8 mouse cellular contexts compared by ENCODE assay signal in genomic region chr12:85346374-85346773, GRCm38 (mm10). TPM values are rescaled to one million over a fixed set of nuclear protein-coding genes. Genes with fewer than 3 reads are reported as not detected.
A peak's percentile ranks its signal among the peaks of the same experiment; 100 is the strongest.
DNase-seq lines count a peak whose midpoint lies in the region; ATAC-seq and TF ChIP-seq lines count a peak whose summit lies in the region.

No protein-coding gene starts in this region.

- no peaks in the 10 kb centered on the region for H3K4me1 ChIP-seq in embryonic facial prominence, embryonic 14.5 days (ENCODE audit: control insufficient read depth, insufficient read depth, low read length)
- H3K4me1 ChIP-seq in lung, postnatal 0 days (ENCODE audit: insufficient read depth, low read depth, low read length), result peaks cover 8% of the 10 kb centered on the region; the same call in 1 of the 2 replicates

- TF ChIP-seq CTCF in lung, postnatal 0 days (IDR thresholded peaks at IDR 0.05), result peak; percentile 77

- peak; percentile 55; the same call in 1 of the 2 replicates for ATAC-seq in embryonic facial prominence, embryonic 14.5 days (ENCODE audit: low read depth)
- ATAC-seq in lung, postnatal 0 days, result peak; percentile 58

- peak; percentile 55; the same call in 1 of the 2 replicates for TF ChIP-seq EP300 in lung, postnatal 0 days (IDR thresholded peaks at IDR 0.05)

- no peak overlapping the region for H3K27ac ChIP-seq in embryonic facial prominence, embryonic 14.5 days (replicated peaks; ENCODE audit: low read depth, low read length)
- H3K27ac ChIP-seq in lung, postnatal 0 days (ENCODE audit: low read length), result no peak overlapping the region

- no peak overlapping the region for H3K9ac ChIP-seq in embryonic facial prominence, embryonic 14.5 days (ENCODE audit: low read depth, low read length)
- no peak overlapping the region for H3K9ac ChIP-seq in lung, postnatal 0 days (replicated peaks; ENCODE audit: low read depth)

- peak; percentile 66 for DNase-seq in adrenal gland, postnatal 10 days
- no peak for DNase-seq in adrenal gland, adult 8-10 months
- peak; percentile 11 for DNase-seq in spleen, adult 12 weeks (ENCODE audit: low spot score)
- no peak for DNase-seq in spleen, adult 18-20 months
- peak; percentile 88 for DNase-seq in embryonic facial prominence, embryonic 14.5 days (ENCODE audit: low spot score)
- peak; percentile 86 for DNase-seq in kidney, adult 9 months
- peak; percentile 93 for DNase-seq in lung, postnatal 0 days (ENCODE audit: low spot score)
- DNase-seq in splenic B cell, adult 2 months (ENCODE audit: low read depth, low spot score), result peak; percentile 86

- no peaks in the 10 kb centered on the region for H3K9me3 ChIP-seq in embryonic facial prominence, embryonic 14.5 days (ENCODE audit: control insufficient read depth, low read length)
- no peaks in the 10 kb centered on the region for H3K9me3 ChIP-seq in lung, postnatal 0 days (ENCODE audit: low read length)

- H3K27me3 ChIP-seq in embryonic facial prominence, embryonic 14.5 days (replicated peaks; ENCODE audit: control insufficient read depth, insufficient read depth, low read length), result no peaks in the 10 kb centered on the region
- no peaks in the 10 kb centered on the region for H3K27me3 ChIP-seq in lung, postnatal 0 days (replicated peaks; ENCODE audit: insufficient read depth, low read length)
- no peaks in the 10 kb centered on the region for H3K27me3 ChIP-seq in splenic B cell, adult 2 months (ENCODE audit: control insufficient read depth, insufficient read depth, low read length, poor library complexity, severe bottlenecking)

- 51% methylated on average over 3 of the region's 3 CpGs for WGBS in embryonic facial prominence, embryonic 14.5 days
- 45% methylated on average over 3 of the region's 3 CpGs for WGBS in lung, postnatal 0 days

- H3K4me3 ChIP-seq in embryonic facial prominence, embryonic 14.5 days (ENCODE audit: low read depth, low read length), result no peak overlapping the region
- no peak overlapping the region for H3K4me3 ChIP-seq in lung, postnatal 0 days (ENCODE audit: low read depth, low read length)

- H3K36me3 ChIP-seq in embryonic facial prominence, embryonic 14.5 days (ENCODE audit: control insufficient read depth, insufficient read depth, low read length), result peaks cover 39% of the 10 kb centered on the region
- H3K36me3 ChIP-seq in lung, postnatal 0 days (ENCODE audit: insufficient read depth, low read length), result peaks cover 18% of the 10 kb centered on the region; the same call in 1 of the 2 replicates
- H3K36me3 ChIP-seq in splenic B cell, adult 2 months (ENCODE audit: control insufficient read depth, insufficient read depth, low read length, poor library complexity, severe bottlenecking), result peaks cover 5% of the 10 kb centered on the region; the same call in 1 of the 2 replicates

- H3K4me2 ChIP-seq in embryonic facial prominence, embryonic 14.5 days (ENCODE audit: low read depth, low read length), result no peak overlapping the region
- no peak overlapping the region for H3K4me2 ChIP-seq in lung, postnatal 0 days (replicated peaks; ENCODE audit: low read depth, low read length)

RNA-seq across cellular contexts. Expression of gene Nek9, which starts 7.2 kb away (rescaled TPM):
- total RNA-seq in adrenal gland, postnatal 10 days (2021), result 10 to 100 TPM; 57.5 to 65.8 TPM
- 100 to 1,000 TPM in 3 of 4 experiments, 10 to 100 TPM in 1; 96.5 to 138 (median 126) TPM for total RNA-seq in adrenal gland, adult 8-10 months (2022)
- polyA plus RNA-seq in embryonic facial prominence, embryonic 14.5 days (2014; fragmentation: Nextera tagmentation; extraction: Ambion mirVana), result 19.4 and 21.2 TPM in 2 replicates
- polyA plus RNA-seq in lung, postnatal 0 days (2015; fragmentation: Nextera tagmentation; extraction: Ambion mirVana), result 11.1 and 11.5 TPM in 2 replicates

RNA-seq across cellular contexts. Expression of gene Tmed10, which starts 28.3 kb away (rescaled TPM):
- 100 to 1,000 TPM; 222 to 223 TPM for total RNA-seq in adrenal gland, postnatal 10 days (2021)
- 100 to 1,000 TPM; 326 to 334 (median 331) TPM for total RNA-seq in adrenal gland, adult 8-10 months (2022)
- 358 and 372 TPM in 2 replicates for polyA plus RNA-seq in embryonic facial prominence, embryonic 14.5 days (2014; fragmentation: Nextera tagmentation; extraction: Ambion mirVana)
- 329 and 354 TPM in 2 replicates for polyA plus RNA-seq in lung, postnatal 0 days (2015; fragmentation: Nextera tagmentation; extraction: Ambion mirVana)

RNA-seq across cellular contexts. Expression of gene Zc2hc1c, which starts 58.0 kb away (rescaled TPM):
- 1 to 10 TPM in 1 of 2 experiments, under 1 TPM in 1; 0.78 to 1.2 TPM for total RNA-seq in adrenal gland, postnatal 10 days (2021)
- 1 to 10 TPM; 2.5 to 4.3 (median 3.4) TPM for total RNA-seq in adrenal gland, adult 8-10 months (2022)
- polyA plus RNA-seq in embryonic facial prominence, embryonic 14.5 days (2014; fragmentation: Nextera tagmentation; extraction: Ambion mirVana), result 1.4 and 1.8 TPM in 2 replicates
- polyA plus RNA-seq in lung, postnatal 0 days (2015; fragmentation: Nextera tagmentation; extraction: Ambion mirVana), result 2.6 and 2.7 TPM in 2 replicates

RNA-seq across cellular contexts. Expression of gene Acyp1, which starts 58.1 kb away (rescaled TPM):
- total RNA-seq in adrenal gland, postnatal 10 days (2021), result 10 to 100 TPM; 28.2 to 31.0 TPM
- 10 to 100 TPM; 29.3 to 36.6 (median 32.8) TPM for total RNA-seq in adrenal gland, adult 8-10 months (2022)
- polyA plus RNA-seq in embryonic facial prominence, embryonic 14.5 days (2014; fragmentation: Nextera tagmentation; extraction: Ambion mirVana), result 39.8 and 49.1 TPM in 2 replicates
- 54.9 and 68.2 TPM in 2 replicates for polyA plus RNA-seq in lung, postnatal 0 days (2015; fragmentation: Nextera tagmentation; extraction: Ambion mirVana)

Comparison
In these comparisons a context has a peak if more than half of its experiments do, and no peak if none do; other contexts are left out.
1. DNase-seq: peak in adrenal gland, postnatal 10 days (single experiment), spleen, adult 12 weeks (single experiment), embryonic facial prominence, embryonic 14.5 days (single experiment), kidney, adult 9 months (single experiment), lung, postnatal 0 days (single experiment) and splenic B cell, adult 2 months (single experiment); none in adrenal gland, adult 8-10 months (single experiment) and spleen, adult 18-20 months (0 of 2).